Mouse (Mus musculus) C2C12 (cell line): ENCODE results near the gene Emid1.

ENCODE experiments used
- CTCF ChIP-seq: IDR thresholded peaks from one replicate; pipeline ENCODE4 v1.5.1; 2011; ENCODE audit not compliant: control insufficient read depth, insufficient read depth, insufficient read length
- MAX ChIP-seq: IDR thresholded peaks from one replicate; pipeline ENCODE4 v1.6.1; 2011; ENCODE audit warnings: mild to moderate bottlenecking, control low read depth
- MYOD1 ChIP-seq: IDR thresholded peaks from one replicate; pipeline ENCODE4 v1.6.1; 2011; ENCODE audit warnings: low read depth; ENCODE audit not compliant: control insufficient read depth, insufficient read length
- MYOG ChIP-seq: IDR thresholded peaks from one replicate; pipeline ENCODE4 v1.6.1; 2011; ENCODE audit not compliant: control insufficient read depth, insufficient read length; ENCODE audit errors: extremely low read depth
- USF1 ChIP-seq: IDR thresholded peaks from one replicate; pipeline ENCODE4 v1.6.1; 2011; ENCODE audit warnings: low read depth, mild to moderate bottlenecking, control low read depth, moderate library complexity

DNA sequence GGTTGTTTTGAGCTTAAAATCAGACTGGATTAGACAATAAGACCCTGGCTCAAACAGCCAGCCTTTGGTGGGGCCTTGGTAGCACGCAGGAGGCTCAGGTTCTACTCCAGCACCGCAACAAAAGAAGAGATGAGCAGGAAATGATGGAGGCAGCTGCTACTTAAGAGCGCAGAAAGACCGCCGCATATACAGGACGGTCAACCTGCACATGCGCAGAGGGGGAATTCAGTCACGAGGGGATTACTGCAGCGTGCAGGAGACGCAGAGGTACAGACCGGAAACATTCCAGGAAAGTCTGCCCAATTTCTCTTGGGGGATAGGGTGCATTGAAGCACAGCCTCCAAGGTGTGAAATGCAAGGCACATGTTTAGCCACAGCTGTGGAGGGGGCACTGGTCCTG is 6.0 kb upstream of the Emid1 start:
- TF ChIP-seq USF1 (no peak), CTCF (no peak), MYOD1 (no peak), MYOG (no peak), MAX (no peak)
